Mouse (Mus musculus): Measurements from ENCODE around the gene Olfm2.

DNA sequence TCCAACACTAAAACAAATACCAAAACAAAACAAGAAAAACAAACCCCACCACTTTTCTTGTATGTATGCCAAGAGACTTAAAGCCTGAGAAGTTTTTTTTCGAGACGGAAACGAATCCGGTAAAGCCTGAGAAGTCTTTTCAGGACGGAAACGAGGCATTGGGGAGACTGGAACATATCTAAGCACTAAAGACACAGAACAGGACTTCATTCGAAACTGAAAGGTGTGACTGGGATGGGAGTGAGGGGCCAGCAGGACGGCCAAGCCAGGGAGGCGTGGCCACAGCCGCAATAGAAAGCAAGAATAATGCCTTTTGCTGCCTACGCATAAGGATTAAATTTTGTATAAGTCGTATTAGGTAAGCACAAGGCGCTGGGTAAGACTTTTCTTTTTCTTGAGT lies 102.4 kb downstream of the Olfm2 start:
- TF ChIP-seq CTCF (IDR thresholded peaks at IDR 0.05; ENCODE audit: low read depth) (no peak), EP300 (IDR thresholded peaks at IDR 0.05; ENCODE audit: low read depth) (no peak)

Measured in liver, postnatal 0 days (tissue).